Mouse (Mus musculus) layer of hippocampus, adult 9-10 months (tissue): ENCODE measurements around the gene Sctr.
A peak's percentile ranks its signal among the peaks of the same experiment; 100 is the strongest.

Experiments
- DNase-seq: peaks from one replicate; pipeline ENCODE4 v3.0.0; 2022; ENCODE audit warnings: low spot score

Gene Sctr

GRCm38 (mm10) chr1:120030474-120030873 is 23.8 kb downstream of the Sctr start:
- DNase-seq, result no peak

- DNase-seq, result peak; percentile 25
These were observed 26.2 kb downstream of the Sctr start for GRCm38 (mm10) chr1:120032804-120033468.

- DNase-seq, result no peak
These were observed 26.8 kb downstream of the Sctr start for GRCm38 (mm10) chr1:120033469-120033854.

- DNase-seq, result no peak
These were observed 28.1 kb downstream of the Sctr start for GRCm38 (mm10) chr1:120034793-120035192.

GRCm38 (mm10) chr1:120035456-120036034 is 28.9 kb downstream of the Sctr start:
- no peak for DNase-seq

GRCm38 (mm10) chr1:120037021-120037683 is 30.5 kb downstream of the Sctr start:
- no peak for DNase-seq

- no peak for DNase-seq
These were observed 31.9 kb downstream of the Sctr start for GRCm38 (mm10) chr1:120038594-120038993.

- DNase-seq, result no peak
These were observed 35.7 kb downstream of the Sctr start for GRCm38 (mm10) chr1:120042421-120042820.

GRCm38 (mm10) chr1:120044584-120044983 is 37.9 kb downstream of the Sctr start:
- DNase-seq, result no peak

GRCm38 (mm10) chr1:120047325-120047724 is 40.6 kb downstream of the Sctr start:
- no peak for DNase-seq

- DNase-seq, result no peak
These were observed 44.4 kb downstream of the Sctr start for GRCm38 (mm10) chr1:120051070-120051469.

- no peak for DNase-seq
These were observed 48.3 kb downstream of the Sctr start for GRCm38 (mm10) chr1:120054997-120055396.

GRCm38 (mm10) chr1:120055475-120055874 is 48.8 kb downstream of the Sctr start:
- no peak for DNase-seq

GRCm38 (mm10) chr1:120056236-120056635 is 49.5 kb downstream of the Sctr start:
- no peak for DNase-seq

GRCm38 (mm10) chr1:120057044-120057443 is 50.4 kb downstream of the Sctr start:
- DNase-seq, result no peak

GRCm38 (mm10) chr1:120057674-120058430 is 51.2 kb downstream of the Sctr start:
- no peak for DNase-seq

GRCm38 (mm10) chr1:120060687-120061086 is 54.0 kb downstream of the Sctr start:
- no peak for DNase-seq

GRCm38 (mm10) chr1:120062231-120062630 is 55.5 kb downstream of the Sctr start:
- no peak for DNase-seq

GRCm38 (mm10) chr1:120064036-120064682 is 57.5 kb downstream of the Sctr start:
- DNase-seq, result no peak

- no peak for DNase-seq
These were observed 59.5 kb downstream of the Sctr start for GRCm38 (mm10) chr1:120066159-120066558.

- DNase-seq, result no peak
These were observed 59.9 kb downstream of the Sctr start for GRCm38 (mm10) chr1:120066625-120067024.

GRCm38 (mm10) chr1:120069120-120069519 is 62.4 kb downstream of the Sctr start:
- no peak for DNase-seq
